Mouse (Mus musculus): ENCODE results near the gene Prkaa2. TPM values are rescaled to one million over a fixed set of nuclear protein-coding genes. Genes with fewer than 3 reads are reported as not detected.
A peak's percentile ranks its signal among the peaks of the same experiment; 100 is the strongest.

Gene Prkaa2
- polyA plus RNA-seq, 1 experiment from 2014 or later: 0.22 TPM

DNA sequence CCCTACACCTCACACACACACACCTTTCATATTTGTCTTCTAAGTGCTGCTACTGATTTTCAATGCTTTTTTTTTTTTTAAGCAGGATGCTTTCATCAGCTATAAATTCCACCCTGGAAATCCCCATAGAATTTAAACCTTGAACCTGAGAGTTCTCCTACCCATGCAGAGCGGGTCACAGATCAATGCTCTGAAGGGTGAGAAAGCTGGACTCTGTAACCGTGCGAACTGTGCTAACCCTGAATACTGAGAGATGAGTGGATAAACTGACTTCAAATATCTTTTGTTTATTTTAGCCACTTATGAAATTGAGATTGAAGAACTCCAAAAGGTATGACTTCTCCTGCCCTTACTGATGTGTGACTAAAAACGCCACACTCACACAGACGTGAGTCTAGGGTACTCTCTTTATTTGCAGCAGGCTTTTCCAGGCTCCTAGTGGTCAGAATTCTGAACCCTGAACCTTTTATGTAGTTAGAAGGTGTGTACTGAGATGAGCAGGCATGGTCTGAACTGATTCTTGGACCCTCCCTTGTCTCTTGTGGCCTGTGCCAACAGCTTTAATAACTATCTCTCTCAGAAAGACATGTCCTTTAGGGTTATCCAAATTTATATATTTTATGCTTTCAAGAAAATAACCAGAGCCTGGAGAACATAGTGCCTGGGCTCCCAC, 123.6 kb downstream of the Prkaa2 start:
- Histone ChIP-seq H3K9me3 (replicated peaks) (no peaks in the 10 kb centered on the region), H3K4me1 (replicated peaks) (no peaks in the 10 kb centered on the region), H3K4me2 (no peak overlapping the region), H3K4me3 (replicated peaks) (no peak overlapping the region), H3K27ac (no peak overlapping the region), H3K9ac (no peak overlapping the region), H3K36me3 (no peaks in the 10 kb centered on the region), H3K27me3 (no peaks in the 10 kb centered on the region)
- ATAC-seq (ENCODE audit: low read depth) (peak; percentile 62), DNase-seq (no peak)
- 60% methylated on average over 5 of the region's 5 CpGs for WGBS (ENCODE audit: insufficient replicate concordance)

Other genes with a start within 250 kb of the Prkaa2 start
- gene C8a, start 233.5 kb downstream of the Prkaa2 start, polyA plus RNA-seq (2015; fragmentation: Nextera tagmentation; extraction: Ambion mirVana): 7.2 and 7.5 TPM in 2 replicates
- 0.07 and 0.08 TPM in 2 replicates for gene Fyb2, start 196.4 kb downstream of the Prkaa2 start, polyA plus RNA-seq (2015; fragmentation: Nextera tagmentation; extraction: Ambion mirVana)
- gene Plpp3, start 47.5 kb upstream of the Prkaa2 start, polyA plus RNA-seq (2015; fragmentation: Nextera tagmentation; extraction: Ambion mirVana): 11.7 and 12.8 TPM in 2 replicates